Mouse (Mus musculus): ENCODE measurements at regions not wholly inside any gene's neighbourhood (a gene's known extent, or its start where the extent isn't known, plus 50 kb on each side); places are given as distances from the start of the nearest gene placed in this dataset.

GRCm38 (mm10) chr8:87173720-87174119, 288.7 kb upstream of the N4bp1 start:
- TF ChIP-seq CTCF (IDR thresholded peaks at IDR 0.05; ENCODE audit: borderline replicate concordance, insufficient read depth, low read length) (no peak), POLR2A (IDR thresholded peaks at IDR 0.05; ENCODE audit: low read depth, low read length) (no peak)

Data from embryonic fibroblast, embryonic 13.5 days (primary cell).